34 mouse cellular contexts compared by ENCODE assay signal in the genomic region with DNA sequence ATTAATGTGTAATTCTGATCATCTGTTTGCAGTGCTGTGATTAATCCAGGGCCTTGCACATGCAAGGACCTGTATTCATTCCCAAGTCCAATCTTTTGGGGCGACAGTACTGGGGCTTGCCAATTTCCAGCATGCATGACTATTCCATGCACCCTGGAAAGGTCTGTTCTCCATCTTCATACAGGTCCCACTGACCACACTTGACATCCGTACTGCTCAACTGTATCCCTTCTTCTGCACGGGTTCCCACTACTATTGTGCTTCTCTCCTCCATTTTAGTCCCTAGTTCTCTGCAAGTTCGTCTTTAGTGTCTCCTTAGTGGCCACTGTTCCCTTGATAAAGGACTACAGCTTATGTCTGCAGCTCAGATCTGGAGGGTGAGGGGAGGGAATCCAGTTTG.
"Had no signal": no experiment of that assay in that cellular context is flagged by ENCODE, and none has a peak within 500 bp of the region (broad histone marks: within the 10 kb centered on the region; RNA-seq: fewer than 3 reads in every experiment).

No protein-coding gene starts in this region.

- DNase-seq: heart, postnatal 10 days; heart, postnatal 14 days; heart, postnatal 36 days; heart, postnatal 4 days; kidney, adult 11 months; kidney, adult 18-20 months; kidney, adult 2 months; kidney, adult 8-10 months; kidney, adult 9 months; kidney, postnatal 10 days; kidney, postnatal 14 days; kidney, postnatal 25 days; kidney, postnatal 36 days; kidney, postnatal 4 days; layer of hippocampus, adult 9-11 months; layer of hippocampus, postnatal 36 days had no signal

- H3K4me3 ChIP-seq: heart, embryonic 12.5 days; heart, embryonic 13.5 days; heart, embryonic 15.5 days; hindbrain, embryonic 10.5 days; hindbrain, embryonic 12.5 days; hindbrain, embryonic 13.5 days; hindbrain, embryonic 15.5 days; intestine, embryonic 15.5 days; kidney, embryonic 15.5 days; layer of hippocampus, adult 2 months had no signal

- ATAC-seq: hindbrain, embryonic 16.5 days; hindbrain, postnatal 0 days; inflammation-experienced regulatory T-cells, adult 6 months; intestine, embryonic 15.5 days; intestine, embryonic 16.5 days; intestine, postnatal 0 days had no signal

- H3K9me3 ChIP-seq: heart, embryonic 15.5 days; hindbrain, embryonic 13.5 days; hindbrain, embryonic 15.5 days; intestine, embryonic 15.5 days; kidney, embryonic 15.5 days had no signal

- H3K36me3 ChIP-seq: heart, embryonic 12.5 days; heart, embryonic 13.5 days; heart, embryonic 15.5 days; hindbrain, embryonic 10.5 days; hindbrain, embryonic 12.5 days; hindbrain, embryonic 13.5 days; hindbrain, embryonic 15.5 days; intestine, embryonic 15.5 days; kidney, embryonic 15.5 days had no signal

- H3K9ac ChIP-seq: heart, embryonic 12.5 days; heart, embryonic 13.5 days; heart, embryonic 15.5 days; hindbrain, embryonic 12.5 days; hindbrain, embryonic 13.5 days; hindbrain, embryonic 14.5 days; hindbrain, embryonic 15.5 days; intestine, embryonic 15.5 days; kidney, embryonic 15.5 days had no signal

- H3K27me3 ChIP-seq: heart, embryonic 12.5 days; heart, embryonic 13.5 days; heart, embryonic 15.5 days; hindbrain, embryonic 12.5 days; hindbrain, embryonic 13.5 days; hindbrain, embryonic 15.5 days; intestine, embryonic 15.5 days; kidney, embryonic 15.5 days had no signal

- H3K4me2 ChIP-seq: heart, embryonic 11.5 days; heart, embryonic 12.5 days; heart, embryonic 13.5 days; heart, embryonic 15.5 days; hindbrain, embryonic 12.5 days; hindbrain, embryonic 13.5 days; hindbrain, embryonic 14.5 days; hindbrain, embryonic 15.5 days; intestine, embryonic 15.5 days; kidney, embryonic 15.5 days had no signal

- H3K4me1 ChIP-seq: hindbrain, embryonic 10.5 days; hindbrain, embryonic 12.5 days; hindbrain, embryonic 15.5 days; intestine, embryonic 15.5 days had no signal

- H3K27ac ChIP-seq: heart, embryonic 13.5 days; heart, embryonic 15.5 days; hindbrain, embryonic 10.5 days; hindbrain, embryonic 12.5 days; hindbrain, embryonic 13.5 days; hindbrain, embryonic 14.5 days; hindbrain, embryonic 15.5 days; hindbrain, postnatal 0 days; intestine, embryonic 15.5 days; kidney, embryonic 15.5 days; kidney, postnatal 0 days; layer of hippocampus, adult 2 months had no signal
